Mouse (Mus musculus) stomach, embryonic 15.5 days (tissue): ENCODE results near the gene Mamstr. TPM values are rescaled to one million over a fixed set of nuclear protein-coding genes. Genes with fewer than 3 reads are reported as not detected.
A peak's percentile ranks its signal among the peaks of the same experiment; 100 is the strongest.
"Not testable (repeated sequence)": the region's sequence is repeated elsewhere in the genome, so short reads cannot be mapped to it uniquely, and the experiment has no call there.

ENCODE experiments used
- ATAC-seq: fragments of 200-750 bp; cut with Nextera tagmentation; 2 replicates; pipeline ENCODE4 v1.8.0; 2017; ENCODE audit warnings: low read depth, moderate number of reproducible peaks, moderate TSS enrichment; ENCODE audit not compliant: insufficient read depth, low FRiP score
- H3K27ac ChIP-seq: fragments of 300-500 bp; sonication (generic); 2 replicates; pipeline ENCODE4 v1.5.1; 2015; ENCODE audit warnings: mild to moderate bottlenecking, inconsistent platforms
- H3K27me3 ChIP-seq: fragments of 300-500 bp; sonication (generic); replicated peaks from 2 replicates; pipeline ENCODE4 v1.6.1; 2015; ENCODE audit warnings: inconsistent platforms
- H3K36me3 ChIP-seq: fragments of 300-500 bp; sonication (generic); 2 replicates; pipeline ENCODE4 v1.6.1; 2015; ENCODE audit warnings: inconsistent platforms
- H3K4me1 ChIP-seq: fragments of 300-500 bp; sonication (generic); 2 replicates; pipeline ENCODE4 v1.6.1; 2015; ENCODE audit warnings: inconsistent platforms
- H3K4me2 ChIP-seq: fragments of 300-500 bp; sonication (generic); 2 replicates; pipeline ENCODE4 v1.6.1; 2015; ENCODE audit warnings: mild to moderate bottlenecking, inconsistent platforms
- H3K4me3 ChIP-seq: fragments of 300-500 bp; sonication (generic); replicated peaks from 2 replicates; pipeline ENCODE4 v1.5.1; 2015; ENCODE audit warnings: inconsistent platforms
- H3K9ac ChIP-seq: fragments of 300-500 bp; sonication (generic); 2 replicates; pipeline ENCODE4 v1.6.1; 2015; ENCODE audit warnings: inconsistent platforms
- H3K9me3 ChIP-seq: fragments of 300-500 bp; sonication (generic); 2 replicates; pipeline ENCODE4 v1.6.1; 2016; ENCODE audit warnings: inconsistent platforms
- WGBS: fragments of 180-500 bp; shearing (Covaris S2); methylation state at CpG from one replicate; pipeline ENCODE4 v1.1.7; 2015; 5-methylcytosine and 5-hydroxymethylcytosine counted together
- polyA plus RNA-seq: library from polyadenylated mRNA; unstranded; fragments of >200 nt; fragmentation: Nextera tagmentation; extraction: Ambion mirVana; gene quantifications from 2 replicates; pipeline ENCODE4 v1.2.1, GENCODE M21; 2015

Gene Mamstr
- polyA plus RNA-seq, 1 experiment from 2014 or later, result 9.5 TPM

DNA sequence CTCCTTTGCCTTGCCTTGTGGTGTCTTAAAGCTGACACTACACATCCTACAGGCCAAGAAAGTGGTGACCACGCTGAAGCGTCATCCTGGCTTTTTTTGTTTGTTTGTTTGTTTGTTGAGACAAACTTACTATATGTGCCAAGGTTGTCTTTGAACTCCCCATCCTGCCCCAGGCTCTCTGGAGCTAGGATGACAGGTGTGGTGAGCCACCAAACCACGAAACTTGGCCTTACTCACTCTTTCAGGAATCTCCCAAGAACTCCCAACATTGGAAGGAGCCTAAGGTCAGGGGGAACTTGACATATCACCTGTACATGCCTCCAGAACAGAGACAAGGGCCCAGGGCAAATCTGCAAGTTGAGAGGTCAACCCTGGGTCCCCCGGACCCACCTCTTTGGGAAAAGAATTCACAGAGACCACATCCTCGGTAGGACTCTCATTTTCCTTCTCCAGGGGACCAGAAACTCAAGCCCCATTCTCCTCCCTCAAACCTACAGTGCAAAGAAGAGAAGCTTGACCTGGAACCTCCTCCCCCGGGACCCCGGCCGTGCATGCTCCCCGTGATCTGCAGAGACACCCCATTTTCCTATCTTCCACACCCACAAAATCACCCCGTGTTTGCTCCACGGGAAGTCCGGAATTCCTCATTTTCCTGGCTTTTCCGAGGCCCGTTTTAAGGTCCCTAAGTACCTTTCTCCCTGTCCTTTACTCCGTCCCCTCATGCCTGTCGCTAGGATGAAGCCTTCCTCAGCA lies 2.9 kb downstream of the Mamstr start:
- no peaks in the 10 kb centered on the region for H3K9me3 ChIP-seq
- peak overlapping the region; percentile 53 for H3K9ac ChIP-seq
- no peak for ATAC-seq
- no peaks in the 10 kb centered on the region for H3K36me3 ChIP-seq
- peaks cover 42% of the 10 kb centered on the region for H3K4me1 ChIP-seq
- 31% methylated on average over 16 of the region's 16 CpGs for WGBS
- H3K27me3 ChIP-seq, result no peaks in the 10 kb centered on the region
- peak overlapping the region; percentile 88 for H3K27ac ChIP-seq
- peak overlapping the region; percentile 47 for H3K4me3 ChIP-seq
- peak overlapping the region; percentile 83 for H3K4me2 ChIP-seq

GRCm38 (mm10) chr7:45643441-45644178 lies 3.8 kb downstream of the Mamstr start:
- ATAC-seq, result peak; percentile 90
- Histone ChIP-seq H3K36me3 (no peaks in the 10 kb centered on the region), H3K9ac (peak overlapping the region; percentile 53), H3K27ac (peak overlapping the region; percentile 88), H3K4me1 (peaks cover 37% of the 10 kb centered on the region), H3K4me3 (peak overlapping the region; percentile 47), H3K4me2 (peak overlapping the region; percentile 83), H3K27me3 (no peaks in the 10 kb centered on the region), H3K9me3 (no peaks in the 10 kb centered on the region)
- 4% methylated on average over 28 of the region's 28 CpGs for WGBS

- Histone ChIP-seq H3K27ac (peak overlapping the region; percentile 88), H3K27me3 (no peaks in the 10 kb centered on the region), H3K9ac (no peak overlapping the region), H3K4me1 (peaks cover 35% of the 10 kb centered on the region), H3K36me3 (no peaks in the 10 kb centered on the region), H3K4me2 (peak overlapping the region; percentile 83), H3K9me3 (no peaks in the 10 kb centered on the region), H3K4me3 (peak overlapping the region; percentile 47)
- peak; percentile 15; the same call in 1 of the 2 replicates for ATAC-seq
- 9% methylated on average over 18 of the region's 18 CpGs for WGBS
These were observed 4.4 kb downstream of the Mamstr start for GRCm38 (mm10) chr7:45644183-45644582.

GRCm38 (mm10) chr7:45644872-45645590 lies 5.3 kb downstream of the Mamstr start:
- Histone ChIP-seq H3K4me2 (peak overlapping the region; percentile 83), H3K9ac (no peak overlapping the region), H3K27me3 (no peaks in the 10 kb centered on the region), H3K36me3 (no peaks in the 10 kb centered on the region), H3K4me1 (peaks cover 31% of the 10 kb centered on the region), H3K27ac (0 out of 2 replicates have a peak overlapping the region, but pooled peaks have one; percentile 88), H3K4me3 (no peak overlapping the region), H3K9me3 (no peaks in the 10 kb centered on the region)
- 63% methylated on average over 6 of the region's 6 CpGs for WGBS
- ATAC-seq, result no peak

GRCm38 (mm10) chr7:45645591-45645971 lies 5.8 kb downstream of the Mamstr start:
- Histone ChIP-seq H3K4me1 (peaks cover 30% of the 10 kb centered on the region), H3K9me3 (no peaks in the 10 kb centered on the region), H3K4me3 (no peak overlapping the region), H3K27ac (no peak overlapping the region), H3K27me3 (no peaks in the 10 kb centered on the region), H3K4me2 (no peak overlapping the region), H3K9ac (no peak overlapping the region), H3K36me3 (no peaks in the 10 kb centered on the region)
- 90% methylated on average over 7 of the region's 7 CpGs for WGBS
- ATAC-seq, result no peak

DNA sequence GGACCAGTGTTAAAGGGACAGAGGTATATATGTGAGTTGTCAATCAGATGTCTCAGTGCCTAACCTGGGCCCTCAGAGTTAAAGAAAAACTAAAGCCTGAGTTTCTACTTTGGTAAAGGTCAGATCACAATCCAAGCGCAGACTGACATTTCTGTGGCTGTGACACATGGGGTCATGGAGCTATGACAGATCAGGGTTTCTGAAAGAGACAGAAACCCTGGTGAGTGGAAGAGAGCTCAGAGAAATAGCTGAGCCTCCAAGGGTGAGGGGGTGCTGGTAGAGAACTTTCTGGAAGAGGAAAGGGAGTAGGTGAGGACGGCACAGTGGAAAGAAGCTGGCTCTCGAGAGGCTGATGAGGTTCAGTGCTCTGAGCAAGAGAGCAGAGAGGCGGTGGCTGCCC lies 6.9 kb downstream of the Mamstr start:
- H3K27ac ChIP-seq, result no peak overlapping the region
- no peak overlapping the region for H3K4me3 ChIP-seq
- WGBS, result 78% methylated on average over 4 of the region's 4 CpGs
- H3K4me1 ChIP-seq, result peaks cover 19% of the 10 kb centered on the region
- no peak for ATAC-seq
- no peaks in the 10 kb centered on the region for H3K27me3 ChIP-seq
- no peaks in the 10 kb centered on the region for H3K9me3 ChIP-seq
- H3K9ac ChIP-seq, result no peak overlapping the region
- H3K36me3 ChIP-seq, result no peaks in the 10 kb centered on the region
- H3K4me2 ChIP-seq, result no peak overlapping the region

- no peak for ATAC-seq
- H3K9me3 ChIP-seq, result no peaks in the 10 kb centered on the region
- H3K27me3 ChIP-seq, result no peaks in the 10 kb centered on the region
- no peak overlapping the region for H3K4me3 ChIP-seq
- 73% methylated on average over 8 of the region's 8 CpGs for WGBS
- no peak overlapping the region for H3K4me2 ChIP-seq
- peaks cover under 1% of the 10 kb centered on the region for H3K4me1 ChIP-seq
- H3K36me3 ChIP-seq, result no peaks in the 10 kb centered on the region
- H3K9ac ChIP-seq, result no peak overlapping the region
- no peak overlapping the region for H3K27ac ChIP-seq
These were observed 9.6 kb downstream of the Mamstr start for GRCm38 (mm10) chr7:45649351-45649750.

- 94% methylated on average over 20 of the region's 20 CpGs for WGBS
- H3K4me2 ChIP-seq, H3K36me3 ChIP-seq, ATAC-seq, H3K4me3 ChIP-seq, H3K9me3 ChIP-seq, H3K27ac ChIP-seq, H3K9ac ChIP-seq, H3K27me3 ChIP-seq, H3K4me1 ChIP-seq: not testable (repeated sequence)
These were observed 10.7 kb downstream of the Mamstr start for GRCm38 (mm10) chr7:45650484-45650883.

GRCm38 (mm10) chr7:45654424-45655047 lies 14.8 kb downstream of the Mamstr start:
- 0 out of 2 replicates have a peak overlapping the region, but pooled peaks have one; percentile 11 for H3K4me3 ChIP-seq
- no peaks in the 10 kb centered on the region for H3K4me1 ChIP-seq
- H3K9me3 ChIP-seq, result no peaks in the 10 kb centered on the region
- H3K36me3 ChIP-seq, result no peaks in the 10 kb centered on the region
- ATAC-seq, result peak; percentile 63
- H3K27ac ChIP-seq, result no peak overlapping the region
- WGBS, result 34% methylated on average over 17 of the region's 17 CpGs
- H3K4me2 ChIP-seq, result peak overlapping the region; percentile 47
- H3K9ac ChIP-seq, result no peak overlapping the region
- H3K27me3 ChIP-seq, result no peaks in the 10 kb centered on the region

DNA sequence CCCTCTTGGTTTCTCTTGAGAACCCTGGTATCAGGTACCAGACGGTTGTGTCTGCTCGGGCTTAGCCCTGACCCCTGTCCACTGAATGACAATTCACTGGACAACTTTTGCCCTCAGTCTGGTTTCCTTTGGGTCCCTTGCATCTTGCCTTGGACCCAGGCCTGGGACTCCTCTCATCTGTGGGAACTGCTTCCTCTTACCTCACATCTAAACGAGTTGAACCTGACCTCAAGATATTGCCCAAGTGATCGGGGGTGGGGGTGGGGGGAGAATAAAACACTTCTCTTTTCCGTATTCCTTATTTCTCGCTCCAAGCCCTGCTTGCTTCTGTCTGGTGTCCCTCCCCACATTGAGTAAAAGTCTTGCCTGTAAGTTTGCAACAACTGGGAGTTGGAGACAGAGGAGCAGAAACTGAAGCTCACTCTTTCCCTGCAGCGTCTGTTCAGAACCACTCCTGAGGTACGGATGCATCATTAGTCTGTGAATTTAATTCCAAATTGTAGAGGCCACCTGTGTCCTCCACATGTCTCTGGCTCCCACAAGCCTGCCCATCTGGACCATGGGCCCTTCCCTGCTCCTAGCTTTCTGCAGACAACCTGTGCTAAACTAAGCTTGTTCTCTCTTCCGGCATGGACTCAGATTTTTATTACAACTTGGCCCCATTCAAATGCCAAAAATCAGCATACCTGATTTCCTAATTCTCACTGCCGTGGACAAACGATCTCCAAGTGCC lies 21.1 kb downstream of the Mamstr start:
- Histone ChIP-seq H3K9ac (no peak overlapping the region), H3K36me3 (no peaks in the 10 kb centered on the region), H3K27ac (no peak overlapping the region), H3K9me3 (no peaks in the 10 kb centered on the region), H3K4me1 (peaks cover 10% of the 10 kb centered on the region; the same call in 1 of the 2 replicates), H3K4me3 (no peak overlapping the region), H3K27me3 (no peaks in the 10 kb centered on the region), H3K4me2 (no peak overlapping the region)
- WGBS, result 75% methylated on average over 11 of the region's 11 CpGs
- ATAC-seq, result no peak

- H3K36me3 ChIP-seq, H3K27ac ChIP-seq, H3K9ac ChIP-seq, ATAC-seq, H3K9me3 ChIP-seq, H3K4me3 ChIP-seq, H3K4me2 ChIP-seq, H3K4me1 ChIP-seq, H3K27me3 ChIP-seq: not testable (repeated sequence)
- 91% methylated on average over 6 of the region's 6 CpGs for WGBS
These were observed 21.9 kb downstream of the Mamstr start for GRCm38 (mm10) chr7:45661702-45662101.
